ENCODE assay signal across 9 mouse cellular contexts in the genomic region with DNA sequence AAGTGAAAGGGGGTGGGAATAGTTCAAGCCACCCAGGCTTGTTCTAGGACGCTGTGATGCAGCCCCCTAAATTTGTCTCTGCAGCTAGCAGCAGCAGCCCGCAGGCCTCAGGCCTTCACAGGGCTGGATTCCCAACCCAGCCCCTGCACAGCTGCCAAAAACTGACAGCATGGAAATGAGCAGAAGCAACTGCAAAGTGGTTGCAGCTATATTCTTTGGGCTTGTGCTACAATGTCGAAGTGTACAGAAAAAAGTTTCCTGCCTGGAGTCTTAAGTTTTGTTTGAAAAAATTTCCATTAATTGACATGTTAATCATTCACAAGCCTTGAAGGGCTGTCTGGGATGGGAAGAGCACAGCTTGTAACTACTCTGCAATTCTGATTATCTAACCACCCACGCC.
DNase-seq lines count a peak whose midpoint lies in the region; ATAC-seq lines count a peak whose summit lies in the region.
"Had no signal": no experiment of that assay in that cellular context is flagged by ENCODE, and none has a peak within 500 bp of the region (broad histone marks: within the 10 kb centered on the region; RNA-seq: fewer than 3 reads in every experiment).

No protein-coding gene starts in this region.

- no peaks in the 10 kb centered on the region for H3K36me3 ChIP-seq in midbrain, embryonic 11.5 days (ENCODE audit: control insufficient read depth, insufficient read depth, low read length)
- no peaks in the 10 kb centered on the region for H3K36me3 ChIP-seq in midbrain, embryonic 15.5 days (replicated peaks)
- H3K36me3 ChIP-seq in limb, embryonic 15.5 days, result no peaks in the 10 kb centered on the region
- H3K36me3 ChIP-seq: embryonic facial prominence, embryonic 12.5 days had no signal

- no peak for DNase-seq in frontal cortex, adult 2 months (ENCODE audit: extremely low spot score in 1 of 2, low spot score in 1 of 2)
- DNase-seq in midbrain, embryonic 11.5 days (ENCODE audit: low spot score, missing footprints), result no peak
- peak; percentile 10 for DNase-seq in gastrocnemius, postnatal 25 days
- no peak for DNase-seq in MN1 (ENCODE audit: low spot score)
- no peak for DNase-seq in cerebellum, postnatal 25 days

- no peak overlapping the region for H3K9ac ChIP-seq in midbrain, embryonic 11.5 days (ENCODE audit: low read length)
- no peak overlapping the region for H3K9ac ChIP-seq in midbrain, embryonic 15.5 days
- H3K9ac ChIP-seq in limb, embryonic 15.5 days, result no peak overlapping the region
- H3K9ac ChIP-seq: embryonic facial prominence, embryonic 12.5 days had no signal

- H3K4me2 ChIP-seq in midbrain, embryonic 11.5 days, result no peak overlapping the region
- H3K4me2 ChIP-seq in midbrain, embryonic 15.5 days, result no peak overlapping the region
- no peak overlapping the region for H3K4me2 ChIP-seq in limb, embryonic 15.5 days
- H3K4me2 ChIP-seq: embryonic facial prominence, embryonic 12.5 days had no signal

- no peak overlapping the region for H3K4me3 ChIP-seq in midbrain, embryonic 11.5 days (ENCODE audit: low read depth, low read length)
- H3K4me3 ChIP-seq in midbrain, embryonic 15.5 days, result no peak overlapping the region
- H3K4me3 ChIP-seq in limb, embryonic 15.5 days, result no peak overlapping the region
- H3K4me3 ChIP-seq: embryonic facial prominence, embryonic 12.5 days had no signal

- H3K4me1 ChIP-seq in midbrain, embryonic 11.5 days (ENCODE audit: control insufficient read depth, insufficient read depth, low read length), result no peaks in the 10 kb centered on the region; the same call in 1 of the 2 replicates
- H3K4me1 ChIP-seq in midbrain, embryonic 15.5 days, result peaks cover 10% of the 10 kb centered on the region; the same call in 1 of the 2 replicates
- H3K4me1 ChIP-seq in limb, embryonic 15.5 days, result peaks cover 14% of the 10 kb centered on the region

- H3K27me3 ChIP-seq in midbrain, embryonic 11.5 days (ENCODE audit: control insufficient read depth, insufficient read depth, low read length), result no peaks in the 10 kb centered on the region
- no peaks in the 10 kb centered on the region for H3K27me3 ChIP-seq in midbrain, embryonic 15.5 days (replicated peaks)
- H3K27me3 ChIP-seq in limb, embryonic 15.5 days, result no peaks in the 10 kb centered on the region
- H3K27me3 ChIP-seq: embryonic facial prominence, embryonic 12.5 days had no signal

- H3K9me3 ChIP-seq in midbrain, embryonic 11.5 days (ENCODE audit: control insufficient read depth, low read length), result no peaks in the 10 kb centered on the region
- no peaks in the 10 kb centered on the region for H3K9me3 ChIP-seq in midbrain, embryonic 15.5 days
- H3K9me3 ChIP-seq in limb, embryonic 15.5 days, result no peaks in the 10 kb centered on the region
- H3K9me3 ChIP-seq: embryonic facial prominence, embryonic 12.5 days had no signal

- no peak overlapping the region for H3K27ac ChIP-seq in midbrain, embryonic 11.5 days (ENCODE audit: low read depth, low read length)
- H3K27ac ChIP-seq in midbrain, embryonic 15.5 days, result no peak overlapping the region
- 0 out of 2 replicates have a peak overlapping the region, but pooled peaks have one; percentile 2 for H3K27ac ChIP-seq in limb, embryonic 15.5 days
- H3K27ac ChIP-seq: embryonic facial prominence, embryonic 12.5 days had no signal

- ATAC-seq in frontal cortex, adult (ENCODE audit: low TSS enrichment), result peak; percentile 41; the same call in 1 of the 2 replicates
- ATAC-seq in midbrain, embryonic 11.5 days (ENCODE audit: low FRiP score), result peak; percentile 55; the same call in 1 of the 2 replicates
- ATAC-seq in midbrain, embryonic 15.5 days (replicated peaks), result no peak; the same call in 1 of the 2 replicates
- ATAC-seq in limb, embryonic 15.5 days (ENCODE audit: insufficient number of reproducible peaks, low FRiP score, low TSS enrichment, low read depth), result no peak

- WGBS in midbrain, embryonic 11.5 days, result 32% methylated on average over 4 of the region's 4 CpGs
- 14% methylated on average over 4 of the region's 4 CpGs for WGBS in midbrain, embryonic 15.5 days
- WGBS in limb, embryonic 15.5 days, result 29% methylated on average over 4 of the region's 4 CpGs

Comparison
In these comparisons a context has a peak if more than half of its experiments do, and no peak if none do; other contexts are left out.
1. ATAC-seq: peak in frontal cortex, adult (single experiment) and midbrain, embryonic 11.5 days (single experiment); none in midbrain, embryonic 15.5 days (single experiment) and limb, embryonic 15.5 days (single experiment).